Mouse (Mus musculus) CH12.LX (cell line): ENCODE measurements around the gene Clstn1.
A peak's percentile ranks its signal among the peaks of the same experiment; 100 is the strongest.

ENCODE experiments used
- CTCF ChIP-seq, 2 experiments: IDR thresholded peaks in 1 of 2; conservative IDR thresholded peaks in 1 of 2; 2 replicates each; pipeline ENCODE4 v1.5.1; 2011 to 2012; ENCODE audit warnings: low read depth in 2 of 2, low read length in 2 of 2, improper control_type of control experiment in 1 of 2, inconsistent platforms in 1 of 2, mild to moderate bottlenecking in 1 of 2, moderate library complexity in 1 of 2
- E2F4 ChIP-seq: IDR thresholded peaks from 2 replicates; pipeline ENCODE4 v1.6.1; 2011; ENCODE audit warnings: low read depth, low read length, improper control_type of control experiment; ENCODE audit not compliant: insufficient replicate concordance
- HCFC1 ChIP-seq: IDR thresholded peaks from 2 replicates; pipeline ENCODE4 v1.6.1; 2012; ENCODE audit warnings: low read depth, mild to moderate bottlenecking, inconsistent platforms, low read length, improper control_type of control experiment
- KAT2A ChIP-seq: IDR thresholded peaks from 2 replicates; pipeline ENCODE4 v1.6.1; 2012; ENCODE audit warnings: low read length, improper control_type of control experiment, inconsistent platforms; ENCODE audit not compliant: insufficient replicate concordance
- NELFE ChIP-seq: IDR thresholded peaks from 2 replicates; pipeline ENCODE4 v1.6.1; 2011; ENCODE audit warnings: low read depth, low read length, improper control_type of control experiment
- NRF1 ChIP-seq: IDR thresholded peaks from 2 replicates; pipeline ENCODE4 v1.6.1; 2014; ENCODE audit warnings: low read depth, mild to moderate bottlenecking, inconsistent platforms, low read length, improper control_type of control experiment, moderate library complexity
- POLR2A ChIP-seq: IDR thresholded peaks from 2 replicates; pipeline ENCODE4 v1.6.1; 2011; ENCODE audit warnings: low read depth, mild to moderate bottlenecking, improper control_type of control experiment, low read length
- TBP ChIP-seq: conservative IDR thresholded peaks from 2 replicates; pipeline ENCODE4 v1.6.1; 2011; ENCODE audit warnings: low read depth, low read length, improper control_type of control experiment

DNA sequence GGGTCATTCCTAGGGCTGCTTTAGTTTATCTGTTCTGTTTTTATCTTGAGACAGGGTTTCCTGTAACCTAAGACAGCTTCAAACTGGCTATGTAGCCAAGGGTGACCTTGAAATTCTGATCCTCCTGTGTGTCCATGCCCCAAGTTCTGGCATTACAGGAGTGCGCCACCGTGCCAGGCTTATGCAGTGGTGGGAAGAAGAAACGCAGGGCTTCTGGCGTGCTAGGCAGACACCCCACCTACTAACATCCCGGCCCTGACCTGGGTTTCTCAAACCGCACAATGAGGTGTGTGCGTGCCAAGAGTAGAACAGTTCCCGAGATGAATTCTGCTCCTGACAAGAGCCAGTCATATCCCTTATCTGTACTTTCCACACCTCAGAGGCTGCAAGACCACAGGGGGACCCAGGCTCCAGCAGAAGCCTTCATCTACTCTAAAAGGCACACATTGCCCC lies 104.6 kb downstream of the Clstn1 start:
- TF ChIP-seq CTCF (conservative IDR thresholded peaks at IDR 0.05 in 1 of 2, IDR thresholded peaks at IDR 0.05 in 1 of 2; ENCODE audit: low read depth in 2 of 2, low read length in 2 of 2) = 0 out of 4 replicates have a peak, but pooled peaks of 1 of the 2 experiments have one; percentile 2
- no peak for TF ChIP-seq KAT2A
- no peak for TF ChIP-seq TBP
- no peak for TF ChIP-seq NRF1
- TF ChIP-seq POLR2A = no peak
- no peak for TF ChIP-seq HCFC1
- TF ChIP-seq NELFE = no peak
- no peak for TF ChIP-seq E2F4
